Mouse (Mus musculus) MEL (cell line): Measurements from ENCODE around the gene Efcab10. TPM values are rescaled to one million over a fixed set of nuclear protein-coding genes. Genes with fewer than 3 reads are reported as not detected.

Source experiments
- DNase-seq: peaks from one replicate; pipeline ENCODE4 v3.0.0; 2011; ENCODE audit warnings: low read depth, low spot score
- H3K27ac ChIP-seq: 2 replicates; pipeline ENCODE4 v1.5.1; 2012; ENCODE audit warnings: low read depth, mild to moderate bottlenecking, control low read depth, low read length, moderate library complexity; ENCODE audit not compliant: control insufficient read depth
- H3K27me3 ChIP-seq, 2 experiments: fragments of 150-350 bp in 1 of 2; sonication (generic) in 1 of 2; 2 replicates each; pipeline ENCODE4 v1.6.1; 2012; ENCODE audit warnings: low read length in 2 of 2, mild to moderate bottlenecking in 2 of 2, improper control_type of control experiment in 1 of 2, moderate library complexity in 1 of 2; ENCODE audit not compliant: insufficient read depth in 2 of 2, control insufficient read depth in 1 of 2
- H3K36me3 ChIP-seq, 2 experiments: 2 replicates each; pipeline ENCODE4 v1.6.1; 2012 to 2014; ENCODE audit warnings: low read length in 2 of 2, improper control_type of control experiment in 1 of 2, inconsistent platforms in 1 of 2, mild to moderate bottlenecking in 1 of 2; ENCODE audit not compliant: insufficient read depth in 2 of 2, control insufficient read depth in 1 of 2
- H3K4me1 ChIP-seq, 2 experiments: fragments of 150-350 bp in 1 of 2; sonication (generic) in 1 of 2; 2 replicates each; pipeline ENCODE4 v1.6.1; 2012; ENCODE audit warnings: low read length in 2 of 2, improper control_type of control experiment in 1 of 2, mild to moderate bottlenecking in 1 of 2; ENCODE audit not compliant: insufficient read depth in 2 of 2, control insufficient read depth in 1 of 2
- H3K4me3 ChIP-seq, 2 experiments: fragments of 150-350 bp in 1 of 2; sonication (generic) in 1 of 2; 2 replicates each; pipeline ENCODE4 v1.5.1; 2012; ENCODE audit warnings: low read depth in 2 of 2, low read length in 2 of 2, mild to moderate bottlenecking in 2 of 2, moderate library complexity in 2 of 2, control low read depth in 1 of 2, improper control_type of control experiment in 1 of 2; ENCODE audit not compliant: control insufficient read depth in 1 of 2, insufficient read depth in 1 of 2
- H3K79me2 ChIP-seq: 2 replicates; pipeline ENCODE4 v1.6.1; 2012; ENCODE audit warnings: mild to moderate bottlenecking, low read length, moderate library complexity; ENCODE audit not compliant: control insufficient read depth, poor library complexity, insufficient read depth
- H3K9ac ChIP-seq: 2 replicates; pipeline ENCODE4 v1.6.1; 2012; ENCODE audit warnings: low read depth, mild to moderate bottlenecking, control low read depth, low read length, moderate library complexity; ENCODE audit not compliant: control insufficient read depth, poor library complexity, severe bottlenecking
- H3K9me3 ChIP-seq: fragments of 150-350 bp; sonication (generic); replicated peaks from 2 replicates; pipeline ENCODE4 v1.6.1; 2012; ENCODE audit warnings: mild to moderate bottlenecking, low read length, improper control_type of control experiment, moderate library complexity; ENCODE audit not compliant: insufficient read depth
- BHLHE40 ChIP-seq: IDR thresholded peaks from 2 replicates; pipeline ENCODE4 v1.6.1; 2012; ENCODE audit warnings: low read depth, mild to moderate bottlenecking, inconsistent platforms, low read length, improper control_type of control experiment, borderline replicate concordance
- E2F4 ChIP-seq: IDR thresholded peaks from 2 replicates; pipeline ENCODE4 v1.6.1; 2011; ENCODE audit warnings: low read depth, low read length, improper control_type of control experiment, borderline replicate concordance
- KAT2A ChIP-seq: conservative IDR thresholded peaks from 2 replicates; pipeline ENCODE4 v1.6.1; 2012; ENCODE audit warnings: low read depth, low read length, improper control_type of control experiment, inconsistent platforms
- MAFK ChIP-seq: IDR thresholded peaks from 2 replicates; pipeline ENCODE4 v1.6.1; 2011; ENCODE audit warnings: low read depth, mild to moderate bottlenecking, low read length, improper control_type of control experiment, borderline replicate concordance
- MAZ ChIP-seq: IDR thresholded peaks from 2 replicates; pipeline ENCODE4 v1.6.1; 2012; ENCODE audit warnings: low read depth, mild to moderate bottlenecking, inconsistent platforms, low read length, improper control_type of control experiment
- MYB ChIP-seq: IDR thresholded peaks from 2 replicates; pipeline ENCODE4 v1.6.1; 2011; ENCODE audit warnings: mild to moderate bottlenecking, low read depth, low read length, improper control_type of control experiment
- NELFE ChIP-seq: IDR thresholded peaks from 2 replicates; pipeline ENCODE4 v1.6.1; 2011; ENCODE audit warnings: low read depth, low read length, improper control_type of control experiment
- POLR2A ChIP-seq, 2 experiments: IDR thresholded peaks; 2 replicates each; pipeline ENCODE4 v1.6.1; 2011 to 2012; ENCODE audit warnings: low read length in 2 of 2, mild to moderate bottlenecking in 2 of 2, control low read depth in 1 of 2, improper control_type of control experiment in 1 of 2, low read depth in 1 of 2, moderate library complexity in 1 of 2; ENCODE audit not compliant: control insufficient read depth in 1 of 2, insufficient read depth in 1 of 2, poor library complexity in 1 of 2
- POLR2AphosphoS2 ChIP-seq: IDR thresholded peaks from 2 replicates; pipeline ENCODE4 v1.6.1; 2011; ENCODE audit warnings: low read length, improper control_type of control experiment
- POLR2AphosphoS5 ChIP-seq: IDR thresholded peaks from 2 replicates; pipeline ENCODE4 v1.6.1; 2012; ENCODE audit warnings: low read depth, borderline replicate concordance, mild to moderate bottlenecking, inconsistent platforms, low read length, moderate library complexity, mixed read lengths
- RAD21 ChIP-seq: IDR thresholded peaks from 2 replicates; pipeline ENCODE4 v1.6.1; 2011; ENCODE audit warnings: mild to moderate bottlenecking, low read depth, low read length, improper control_type of control experiment
- RCOR1 ChIP-seq: IDR thresholded peaks from 2 replicates; pipeline ENCODE4 v1.6.1; 2012; ENCODE audit warnings: low read depth, mild to moderate bottlenecking, inconsistent platforms, low read length, improper control_type of control experiment
- TCF12 ChIP-seq: IDR thresholded peaks from 2 replicates; pipeline ENCODE4 v1.6.1; 2014; ENCODE audit warnings: low read depth, mild to moderate bottlenecking, inconsistent platforms, low read length, improper control_type of control experiment, moderate library complexity
- USF1 ChIP-seq: IDR thresholded peaks from 2 replicates; pipeline ENCODE4 v1.6.1; 2014; ENCODE audit warnings: low read depth, mild to moderate bottlenecking, inconsistent platforms, low read length, improper control_type of control experiment, moderate library complexity
- USF2 ChIP-seq, 2 experiments: IDR thresholded peaks; 2 replicates each; pipeline ENCODE4 v1.6.1; 2011 to 2012; ENCODE audit warnings: improper control_type of control experiment in 2 of 2, low read length in 2 of 2, borderline replicate concordance in 1 of 2, inconsistent platforms in 1 of 2, low read depth in 1 of 2, mild to moderate bottlenecking in 1 of 2; ENCODE audit not compliant: insufficient read depth in 1 of 2
- ZC3H11A ChIP-seq: IDR thresholded peaks from 2 replicates; pipeline ENCODE4 v1.6.1; 2012; ENCODE audit warnings: low read depth, mild to moderate bottlenecking, inconsistent platforms, low read length, improper control_type of control experiment
- ZMIZ1 ChIP-seq: IDR thresholded peaks from 2 replicates; pipeline ENCODE4 v1.6.1; 2012; ENCODE audit warnings: low read depth, mild to moderate bottlenecking, inconsistent platforms, low read length, improper control_type of control experiment, moderate library complexity
- ZNF384 ChIP-seq: IDR thresholded peaks from 2 replicates; pipeline ENCODE4 v1.6.1; 2012; ENCODE audit warnings: low read depth, mild to moderate bottlenecking, inconsistent platforms, low read length, improper control_type of control experiment
- polyA plus RNA-seq, 2 experiments: library from polyadenylated mRNA; stranded (reverse) in 1 of 2; unstranded in 1 of 2; fragments of >175 nt in 1 of 2; fragments of >200 nt in 1 of 2; gene quantifications; 2 replicates each; pipeline versions ENCODE4 v1.2.1 to v1.2.4; 2012; ENCODE audit warnings: low replicate concordance in 2 of 2, low read depth in 1 of 2; ENCODE audit not compliant: insufficient read length in 2 of 2, insufficient read depth in 1 of 2, missing spikeins in 1 of 2
- total RNA-seq: library from RNA; depleted of rRNA; stranded (reverse); fragments of 300-350 nt; gene quantifications from 2 replicates; pipeline ENCODE4 v1.2.3, GENCODE M21; 2012

The Efcab10 gene
- total and polyA plus RNA-seq, 3 experiments: not detected

GRCm38 (mm10) chr12:33359878-33360482 is 34.7 kb upstream of the Efcab10 start:
- no peak overlapping the region for H3K4me3 ChIP-seq
- H3K9ac ChIP-seq: no peak overlapping the region
- H3K79me2 ChIP-seq: no peaks in the 10 kb centered on the region
- no peaks in the 10 kb centered on the region for H3K9me3 ChIP-seq
- peaks cover 0 to 24% of the 10 kb centered on the region in 2 experiments; a peak in 2 of 4 replicates for H3K36me3 ChIP-seq
- no peak for TF ChIP-seq USF2 (IDR thresholded peaks at IDR 0.05; ENCODE audit: borderline replicate concordance in 1 of 2, insufficient read depth in 1 of 2, low read depth in 1 of 2, low read length in 2 of 2)
- no peak for TF ChIP-seq RCOR1
- TF ChIP-seq USF1: no peak
- no peak for TF ChIP-seq MAZ
- no peak for TF ChIP-seq MYB
- no peak for TF ChIP-seq POLR2A (IDR thresholded peaks at IDR 0.05; ENCODE audit: control insufficient read depth in 1 of 2, insufficient read depth in 1 of 2, low read depth in 1 of 2, low read length in 2 of 2, poor library complexity in 1 of 2)
- no peak for TF ChIP-seq KAT2A
- TF ChIP-seq ZMIZ1: no peak
- no peak for TF ChIP-seq POLR2AphosphoS2
- TF ChIP-seq BHLHE40: no peak
- TF ChIP-seq RAD21: no peak
- TF ChIP-seq MAFK: no peak
- H3K27ac ChIP-seq: no peak overlapping the region
- no peaks in the 10 kb centered on the region for H3K27me3 ChIP-seq
- H3K4me1 ChIP-seq: no peaks in the 10 kb centered on the region
- no peak for DNase-seq

GRCm38 (mm10) chr12:33360729-33361128 is 33.9 kb upstream of the Efcab10 start:
- no peak for DNase-seq
- H3K9ac ChIP-seq: no peak overlapping the region
- H3K79me2 ChIP-seq: no peaks in the 10 kb centered on the region
- H3K9me3 ChIP-seq: no peaks in the 10 kb centered on the region
- H3K4me3 ChIP-seq: no peak overlapping the region
- no peaks in the 10 kb centered on the region for H3K4me1 ChIP-seq
- peaks cover 0 to 17% of the 10 kb centered on the region in 2 experiments; a peak in 2 of 4 replicates for H3K36me3 ChIP-seq
- no peaks in the 10 kb centered on the region for H3K27me3 ChIP-seq
- no peak for TF ChIP-seq E2F4
- no peak for TF ChIP-seq ZC3H11A
- no peak for TF ChIP-seq MYB
- TF ChIP-seq TCF12: no peak
- no peak for TF ChIP-seq POLR2AphosphoS5
- no peak for TF ChIP-seq KAT2A
- TF ChIP-seq BHLHE40: no peak
- no peak for TF ChIP-seq NELFE
- no peak for TF ChIP-seq ZNF384
- TF ChIP-seq POLR2AphosphoS2: no peak
- no peak overlapping the region for H3K27ac ChIP-seq
